7 mouse cellular contexts compared by ENCODE assay signal in genomic region chr5:74066416-74067115, GRCm38 (mm10). TPM values are rescaled to one million over a fixed set of nuclear protein-coding genes. Genes with fewer than 3 reads are reported as not detected.
DNase-seq lines count a peak whose midpoint lies in the region; ATAC-seq lines count a peak whose summit lies in the region.

No protein-coding gene starts in this region.

- H3K9ac ChIP-seq in kidney, embryonic 16.5 days (replicated peaks; ENCODE audit: low read length): peak overlapping the region; percentile 53

- H3K4me2 ChIP-seq in kidney, embryonic 16.5 days (replicated peaks; ENCODE audit: low read depth, low read length): peak overlapping the region; percentile 71

- peak; percentile 57 for DNase-seq in adrenal gland, postnatal 14 days
- DNase-seq in cerebellum, adult 9-11 months: peak; percentile 87
- DNase-seq in heart, embryonic 10.5 days (ENCODE audit: low spot score): peak; percentile 78
- peak; percentile 69 for DNase-seq in lung, postnatal 25 days (ENCODE audit: low spot score)
- DNase-seq in thymus, postnatal 10 days (ENCODE audit: low spot score in 2 of 2): no peak
- no peak for DNase-seq in gastrocnemius, adult 8-10 months (ENCODE audit: low spot score in 2 of 2)

- WGBS in heart, embryonic 10.5 days: 35% methylated on average over 12 of the region's 12 CpGs
- 10% methylated on average over 12 of the region's 12 CpGs for WGBS in kidney, embryonic 16.5 days

- H3K4me3 ChIP-seq in heart, embryonic 10.5 days: peak overlapping the region; percentile 96
- H3K4me3 ChIP-seq in kidney, embryonic 16.5 days (ENCODE audit: low read length): peak overlapping the region; percentile 91

- peak overlapping the region; percentile 77 for H3K27ac ChIP-seq in heart, embryonic 10.5 days
- H3K27ac ChIP-seq in kidney, embryonic 16.5 days (ENCODE audit: low read length): peak overlapping the region; percentile 99

- no peaks in the 10 kb centered on the region for H3K9me3 ChIP-seq in heart, embryonic 10.5 days
- H3K9me3 ChIP-seq in kidney, embryonic 16.5 days (ENCODE audit: low read length): no peaks in the 10 kb centered on the region

- peaks cover 53% of the 10 kb centered on the region for H3K4me1 ChIP-seq in heart, embryonic 10.5 days
- H3K4me1 ChIP-seq in kidney, embryonic 16.5 days (ENCODE audit: insufficient read depth, low read length): peaks cover 63% of the 10 kb centered on the region

- no peaks in the 10 kb centered on the region for H3K27me3 ChIP-seq in heart, embryonic 10.5 days (ENCODE audit: insufficient read depth, poor library complexity, severe bottlenecking)
- no peaks in the 10 kb centered on the region for H3K27me3 ChIP-seq in kidney, embryonic 16.5 days (ENCODE audit: insufficient read depth, low read length)

- H3K36me3 ChIP-seq in heart, embryonic 10.5 days: no peaks in the 10 kb centered on the region
- no peaks in the 10 kb centered on the region for H3K36me3 ChIP-seq in kidney, embryonic 16.5 days (ENCODE audit: insufficient read depth, low read length)

- no peak for ATAC-seq in kidney, embryonic 16.5 days (ENCODE audit: low FRiP score, low TSS enrichment)

RNA-seq across cellular contexts. Expression of gene Usp46, which starts 1.7 kb away (rescaled TPM):
- total RNA-seq in adrenal gland, postnatal 14 days (2021): 29.8 and 32.3 TPM in 2 replicates
- polyA plus RNA-seq in heart, embryonic 10.5 days (2016; fragmentation: Nextera tagmentation; extraction: Ambion mirVana): 31.0 and 34.7 TPM in 2 replicates
- 27.3 and 30.4 TPM in 2 replicates for polyA plus RNA-seq in kidney, embryonic 16.5 days (2015; fragmentation: Nextera tagmentation; extraction: Ambion mirVana)
- 10 to 100 TPM; 10.0 to 20.5 (median 14.1) TPM for total RNA-seq in gastrocnemius, adult 8-10 months (2022)

Comparison
In these comparisons a context has a peak if more than half of its experiments do, and no peak if none do; other contexts are left out.
1. DNase-seq: peak in adrenal gland, postnatal 14 days (single experiment), cerebellum, adult 9-11 months (single experiment), heart, embryonic 10.5 days (single experiment) and lung, postnatal 25 days (single experiment); none in thymus, postnatal 10 days (0 of 2) and gastrocnemius, adult 8-10 months (0 of 2).